Mouse (Mus musculus): ENCODE results near the gene Ypel4. TPM values are rescaled to one million over a fixed set of nuclear protein-coding genes. Genes with fewer than 3 reads are reported as not detected.
A peak's percentile ranks its signal among the peaks of the same experiment; 100 is the strongest.

Ypel4 gene
- polyA plus RNA-seq (2014; fragmentation: Nextera tagmentation; extraction: Ambion mirVana), result 10.5 and 12.9 TPM in 2 replicates

DNA sequence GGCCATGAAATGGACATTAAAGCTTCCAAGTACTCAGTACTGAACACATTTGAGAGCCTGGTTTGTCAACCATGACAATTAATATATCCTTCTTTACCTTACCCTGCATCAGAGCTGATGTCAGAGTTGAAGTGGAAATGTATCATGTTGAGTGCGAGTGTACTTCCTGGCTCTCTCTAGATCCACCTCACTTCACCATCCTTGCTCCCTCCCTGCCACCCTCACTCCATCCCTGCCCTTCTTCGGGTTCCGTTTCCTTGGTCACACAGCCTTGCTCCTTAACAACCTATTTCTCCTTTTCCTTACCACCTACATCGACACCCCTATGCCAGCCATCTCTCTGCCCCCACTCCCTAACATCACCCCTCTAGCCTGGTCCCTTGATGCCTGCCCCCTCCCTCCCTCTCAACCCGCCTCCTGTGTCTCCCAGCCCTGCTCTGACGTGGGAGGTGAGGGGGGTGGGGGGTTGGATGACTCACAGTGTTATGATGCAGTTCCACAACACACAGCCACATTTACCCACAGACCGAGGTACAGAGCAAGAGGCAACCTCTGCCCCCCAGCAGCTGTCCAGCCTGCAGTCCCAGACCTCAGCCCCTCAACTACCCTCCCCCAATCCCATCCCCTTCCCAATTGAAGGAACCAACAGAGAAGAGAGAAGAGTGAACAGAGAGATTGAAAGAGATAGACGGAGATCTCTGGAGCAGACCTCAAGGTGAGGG is at the start of gene Ypel4:
Ypel4 (plus strand) TSS at position 480 of the 722 bp plus-strand sequence.
- peak within 1 kb of the TSS; percentile 74 for H3K4me2 ChIP-seq (ENCODE audit: low read depth)
- peak; percentile 68 for DNase-seq (ENCODE audit: low spot score)
- peak; percentile 52 for ATAC-seq (ENCODE audit: insufficient read depth, low FRiP score, low TSS enrichment)
- H3K27me3 ChIP-seq (ENCODE audit: control insufficient read depth, insufficient read depth, low read length), result no peaks in the 10 kb centered on the region
- H3K9ac ChIP-seq (ENCODE audit: low read length), result peak within 1 kb of the TSS; percentile 80
- no peaks in the 10 kb centered on the region for H3K9me3 ChIP-seq (ENCODE audit: control insufficient read depth, low read length)
- WGBS, result 7% methylated on average over 8 of the region's 8 CpGs
- H3K4me1 ChIP-seq (ENCODE audit: control insufficient read depth, insufficient read depth, low read length), result peaks cover 31% of the 10 kb centered on the region
- no peaks in the 10 kb centered on the region for H3K36me3 ChIP-seq (ENCODE audit: control insufficient read depth, insufficient read depth, low read length)
- H3K27ac ChIP-seq (ENCODE audit: low read depth, low read length), result peak within 1 kb of the TSS; percentile 35
- peak within 1 kb of the TSS; percentile 47 for H3K4me3 ChIP-seq (ENCODE audit: low read depth, low read length)

GRCm38 (mm10) chr2:84688080-84688844 is 45.6 kb upstream of the Ypel4 start:
- no peak overlapping the region for H3K4me3 ChIP-seq (ENCODE audit: low read depth, low read length)
- H3K4me2 ChIP-seq (ENCODE audit: low read depth), result no peak overlapping the region
- H3K9me3 ChIP-seq (ENCODE audit: control insufficient read depth, low read length), result no peaks in the 10 kb centered on the region
- DNase-seq (ENCODE audit: low spot score) (no peak), ATAC-seq (ENCODE audit: insufficient read depth, low FRiP score, low TSS enrichment) (no peak)
- WGBS, result 89% methylated on average over 2 of the region's 2 CpGs
- H3K27me3 ChIP-seq (ENCODE audit: control insufficient read depth, insufficient read depth, low read length), result no peaks in the 10 kb centered on the region
- H3K36me3 ChIP-seq (ENCODE audit: control insufficient read depth, insufficient read depth, low read length), result peaks cover 27% of the 10 kb centered on the region
- H3K9ac ChIP-seq (ENCODE audit: low read length), result no peak overlapping the region
- H3K27ac ChIP-seq (ENCODE audit: low read depth, low read length), result no peak overlapping the region
- no peaks in the 10 kb centered on the region for H3K4me1 ChIP-seq (ENCODE audit: control insufficient read depth, insufficient read depth, low read length)

DNA sequence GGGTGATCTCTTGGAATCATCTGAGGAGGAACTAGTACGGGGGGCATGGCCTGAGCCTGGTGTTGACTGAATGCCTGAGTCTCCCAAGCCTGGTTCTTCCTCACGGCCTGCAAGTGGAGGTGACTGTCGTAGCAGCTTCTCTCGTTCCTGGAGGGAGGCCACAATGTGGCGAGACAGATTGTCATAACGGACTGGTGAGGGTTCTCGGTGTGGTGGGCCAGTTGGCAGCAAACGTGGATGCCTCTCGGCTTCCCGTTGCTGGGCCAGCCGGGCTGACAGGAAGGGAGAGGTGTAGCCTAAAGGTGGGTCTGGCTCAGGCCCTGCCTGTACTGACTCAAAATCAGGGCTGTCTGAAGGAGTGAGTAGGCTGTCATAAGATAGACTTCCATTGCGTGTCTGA is 43.8 kb upstream of the Ypel4 start:
- DNase-seq (ENCODE audit: low spot score) (no peak), ATAC-seq (ENCODE audit: insufficient read depth, low FRiP score, low TSS enrichment) (no peak)
- H3K9me3 ChIP-seq (ENCODE audit: control insufficient read depth, low read length), result no peaks in the 10 kb centered on the region
- peaks cover 30% of the 10 kb centered on the region for H3K36me3 ChIP-seq (ENCODE audit: control insufficient read depth, insufficient read depth, low read length)
- no peaks in the 10 kb centered on the region for H3K27me3 ChIP-seq (ENCODE audit: control insufficient read depth, insufficient read depth, low read length)
- 91% methylated on average over 12 of the region's 12 CpGs for WGBS
- H3K4me2 ChIP-seq (ENCODE audit: low read depth), result no peak overlapping the region
- H3K4me1 ChIP-seq (ENCODE audit: control insufficient read depth, insufficient read depth, low read length), result no peaks in the 10 kb centered on the region
- no peak overlapping the region for H3K27ac ChIP-seq (ENCODE audit: low read depth, low read length)
- no peak overlapping the region for H3K9ac ChIP-seq (ENCODE audit: low read length)
- H3K4me3 ChIP-seq (ENCODE audit: low read depth, low read length), result no peak overlapping the region

DNA sequence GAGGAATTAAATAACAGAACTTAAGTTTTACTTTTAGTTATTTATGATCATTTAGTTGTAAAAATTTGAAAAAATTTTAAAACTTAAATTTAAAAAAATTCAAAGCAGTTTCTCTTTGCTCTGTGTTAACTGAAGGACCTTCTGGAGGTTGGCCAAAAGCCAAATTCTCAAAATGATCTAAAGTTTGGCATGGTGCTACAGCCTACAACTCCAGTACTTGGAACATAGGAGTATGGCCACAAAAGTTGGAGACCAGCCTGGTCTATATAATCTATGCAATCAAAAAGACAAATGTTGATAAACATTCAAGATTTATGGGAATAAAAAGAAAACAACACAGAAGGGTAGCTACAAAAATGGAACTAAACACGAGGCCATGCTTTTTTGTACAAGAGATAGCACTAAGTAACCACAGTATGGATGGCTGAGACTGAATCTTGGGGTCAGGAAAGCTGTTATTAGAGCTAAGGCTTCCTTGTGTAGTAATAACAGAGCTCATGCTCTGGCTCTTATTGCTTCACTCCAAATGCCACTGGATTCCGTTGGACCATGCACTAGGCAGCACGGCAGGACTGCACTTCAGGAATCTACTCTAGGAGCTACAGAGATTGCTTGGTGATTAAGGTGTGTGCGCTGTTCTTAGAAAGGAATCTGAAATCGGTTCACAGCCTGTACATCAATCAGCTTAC is 38.7 kb upstream of the Ypel4 start:
- Histone ChIP-seq H3K9me3 (ENCODE audit: control insufficient read depth, low read length) (no peaks in the 10 kb centered on the region), H3K4me3 (ENCODE audit: low read depth, low read length) (no peak overlapping the region), H3K27me3 (ENCODE audit: control insufficient read depth, insufficient read depth, low read length) (no peaks in the 10 kb centered on the region), H3K4me2 (ENCODE audit: low read depth) (no peak overlapping the region), H3K27ac (ENCODE audit: low read depth, low read length) (no peak overlapping the region), H3K4me1 (ENCODE audit: control insufficient read depth, insufficient read depth, low read length) (no peaks in the 10 kb centered on the region), H3K36me3 (ENCODE audit: control insufficient read depth, insufficient read depth, low read length) (peaks cover 14% of the 10 kb centered on the region), H3K9ac (ENCODE audit: low read length) (no peak overlapping the region)
- WGBS, result 91% methylated on average over 5 of the region's 5 CpGs
- ATAC-seq (ENCODE audit: insufficient read depth, low FRiP score, low TSS enrichment) (no peak), DNase-seq (ENCODE audit: low spot score) (no peak)

- Histone ChIP-seq H3K36me3 (ENCODE audit: control insufficient read depth, insufficient read depth, low read length) (no peaks in the 10 kb centered on the region; the same call in 1 of the 2 replicates), H3K27me3 (ENCODE audit: control insufficient read depth, insufficient read depth, low read length) (no peaks in the 10 kb centered on the region), H3K4me3 (ENCODE audit: low read depth, low read length) (no peak overlapping the region), H3K4me1 (ENCODE audit: control insufficient read depth, insufficient read depth, low read length) (no peaks in the 10 kb centered on the region), H3K9me3 (ENCODE audit: control insufficient read depth, low read length) (no peaks in the 10 kb centered on the region), H3K9ac (ENCODE audit: low read length) (no peak overlapping the region), H3K4me2 (ENCODE audit: low read depth) (no peak overlapping the region), H3K27ac (ENCODE audit: low read depth, low read length) (no peak overlapping the region)
- no peak for ATAC-seq (ENCODE audit: insufficient read depth, low FRiP score, low TSS enrichment)
- 97% methylated on average over 1 of the region's 1 CpGs for WGBS
- no peak for DNase-seq (ENCODE audit: low spot score)
Observed at GRCm38 (mm10) chr2:84703497-84703896, 30.4 kb upstream of the Ypel4 start.

- H3K4me2 ChIP-seq (ENCODE audit: low read depth), result no peak overlapping the region
- H3K9ac ChIP-seq (ENCODE audit: low read length), result no peak overlapping the region
- ATAC-seq (ENCODE audit: insufficient read depth, low FRiP score, low TSS enrichment), result no peak
- DNase-seq (ENCODE audit: low spot score), result no peak
- H3K9me3 ChIP-seq (ENCODE audit: control insufficient read depth, low read length), result no peaks in the 10 kb centered on the region
- no peaks in the 10 kb centered on the region for H3K4me1 ChIP-seq (ENCODE audit: control insufficient read depth, insufficient read depth, low read length)
- H3K27me3 ChIP-seq (ENCODE audit: control insufficient read depth, insufficient read depth, low read length), result no peaks in the 10 kb centered on the region
- peaks cover 2% of the 10 kb centered on the region; the same call in 1 of the 2 replicates for H3K36me3 ChIP-seq (ENCODE audit: control insufficient read depth, insufficient read depth, low read length)
- WGBS, result 91% methylated on average over 5 of the region's 5 CpGs
- H3K27ac ChIP-seq (ENCODE audit: low read depth, low read length), result no peak overlapping the region
- H3K4me3 ChIP-seq (ENCODE audit: low read depth, low read length), result no peak overlapping the region
Observed at GRCm38 (mm10) chr2:84704329-84704728, 29.5 kb upstream of the Ypel4 start.

- no peaks in the 10 kb centered on the region for H3K4me1 ChIP-seq (ENCODE audit: control insufficient read depth, insufficient read depth, low read length)
- WGBS, result 89% methylated on average over 1 of the region's 1 CpGs
- no peak overlapping the region for H3K27ac ChIP-seq (ENCODE audit: low read depth, low read length)
- ATAC-seq (ENCODE audit: insufficient read depth, low FRiP score, low TSS enrichment) (no peak), DNase-seq (ENCODE audit: low spot score) (no peak)
- no peaks in the 10 kb centered on the region for H3K9me3 ChIP-seq (ENCODE audit: control insufficient read depth, low read length)
- H3K4me2 ChIP-seq (ENCODE audit: low read depth), result no peak overlapping the region
- H3K9ac ChIP-seq (ENCODE audit: low read length), result no peak overlapping the region
- peaks cover 4% of the 10 kb centered on the region for H3K36me3 ChIP-seq (ENCODE audit: control insufficient read depth, insufficient read depth, low read length)
- H3K27me3 ChIP-seq (ENCODE audit: control insufficient read depth, insufficient read depth, low read length), result no peaks in the 10 kb centered on the region
- H3K4me3 ChIP-seq (ENCODE audit: low read depth, low read length), result no peak overlapping the region
Observed at GRCm38 (mm10) chr2:84705295-84705694, 28.6 kb upstream of the Ypel4 start.

GRCm38 (mm10) chr2:84707523-84707922 is 26.3 kb upstream of the Ypel4 start:
- DNase-seq (ENCODE audit: low spot score) (no peak), ATAC-seq (ENCODE audit: insufficient read depth, low FRiP score, low TSS enrichment) (no peak)
- Histone ChIP-seq H3K4me1 (ENCODE audit: control insufficient read depth, insufficient read depth, low read length) (no peaks in the 10 kb centered on the region), H3K4me2 (ENCODE audit: low read depth) (no peak overlapping the region), H3K9ac (ENCODE audit: low read length) (no peak overlapping the region), H3K27me3 (ENCODE audit: control insufficient read depth, insufficient read depth, low read length) (no peaks in the 10 kb centered on the region), H3K4me3 (ENCODE audit: low read depth, low read length) (no peak overlapping the region), H3K9me3 (ENCODE audit: control insufficient read depth, low read length) (no peaks in the 10 kb centered on the region), H3K27ac (ENCODE audit: low read depth, low read length) (no peak overlapping the region), H3K36me3 (ENCODE audit: control insufficient read depth, insufficient read depth, low read length) (peaks cover 4% of the 10 kb centered on the region)
- WGBS, result 30% methylated on average over 1 of the region's 1 CpGs
